Mouse (Mus musculus) lung, postnatal 0 days (tissue): ENCODE measurements around the gene Adamtsl4. TPM values are rescaled to one million over a fixed set of nuclear protein-coding genes. Genes with fewer than 3 reads are reported as not detected.

Source experiments
- ATAC-seq: fragments of 200-750 bp; cut with Nextera tagmentation; 2 replicates; pipeline ENCODE4 v1.8.0; 2017; ENCODE audit warnings: moderate library complexity
- DNase-seq: peaks from one replicate; pipeline ENCODE4 v3.0.0-alpha.2; 2016; ENCODE audit warnings: low spot score
- H3K27ac ChIP-seq: fragments of 300-500 bp; sonication (generic); 2 replicates; pipeline ENCODE4 v1.5.1; 2014; ENCODE audit warnings: antibody characterized with exemption, mild to moderate bottlenecking, low read length, mixed read lengths
- H3K27me3 ChIP-seq: fragments of 300-500 bp; sonication (generic); replicated peaks from 2 replicates; pipeline ENCODE4 v1.6.1; 2014; ENCODE audit warnings: low read length, mixed read lengths; ENCODE audit not compliant: insufficient read depth
- H3K36me3 ChIP-seq: fragments of 300-500 bp; sonication (generic); 2 replicates; pipeline ENCODE4 v1.6.1; 2014; ENCODE audit warnings: low read length, mixed read lengths; ENCODE audit not compliant: insufficient read depth
- H3K4me1 ChIP-seq: fragments of 300-500 bp; sonication (generic); 2 replicates; pipeline ENCODE4 v1.6.1; 2014; ENCODE audit warnings: antibody characterized with exemption, low read depth, low read length, mixed read lengths; ENCODE audit not compliant: insufficient read depth
- H3K4me2 ChIP-seq: fragments of 300-500 bp; sonication (generic); replicated peaks from 2 replicates; pipeline ENCODE4 v1.6.1; 2014; ENCODE audit warnings: low read depth, mild to moderate bottlenecking, low read length, moderate library complexity, mixed read lengths
- H3K4me3 ChIP-seq: fragments of 300-500 bp; sonication (generic); 2 replicates; pipeline ENCODE4 v1.5.1; 2014; ENCODE audit warnings: low read depth, low read length
- H3K9ac ChIP-seq: fragments of 300-500 bp; sonication (generic); replicated peaks from 2 replicates; pipeline ENCODE4 v1.6.1; 2014; ENCODE audit warnings: low read depth, mild to moderate bottlenecking
- H3K9me3 ChIP-seq: fragments of 300-500 bp; sonication (generic); 2 replicates; pipeline ENCODE4 v1.6.1; 2016; ENCODE audit warnings: low read length, mixed read lengths
- CTCF ChIP-seq: IDR thresholded peaks from 2 replicates; pipeline ENCODE4 v1.5.1; 2016; ENCODE audit warnings: antibody characterized with exemption, mild to moderate bottlenecking
- EP300 ChIP-seq: IDR thresholded peaks from 2 replicates; pipeline ENCODE4 v1.6.1; 2016; ENCODE audit warnings: antibody characterized with exemption, mild to moderate bottlenecking, control low read depth
- WGBS: fragments of 180-500 bp; shearing (Covaris S2); extraction: QIAGEN DNeasy Blood & Tissue Kit; methylation state at CpG from one replicate; pipeline ENCODE4 v1.1.7; 2014; 5-methylcytosine and 5-hydroxymethylcytosine counted together
- microRNA-seq: library from miRNA; unstranded; fragments of <30 nt; microRNA quantifications from one replicate; pipeline ENCODE4, GENCODE M21; 2016
- polyA plus RNA-seq: library from polyadenylated mRNA; unstranded; fragments of >200 nt; fragmentation: Nextera tagmentation; extraction: Ambion mirVana; gene quantifications from 2 replicates; pipeline ENCODE4 v1.2.1, GENCODE M21; 2015

Gene Adamtsl4
- polyA plus RNA-seq, 1 experiment from 2014 or later = 13.2 TPM

DNA sequence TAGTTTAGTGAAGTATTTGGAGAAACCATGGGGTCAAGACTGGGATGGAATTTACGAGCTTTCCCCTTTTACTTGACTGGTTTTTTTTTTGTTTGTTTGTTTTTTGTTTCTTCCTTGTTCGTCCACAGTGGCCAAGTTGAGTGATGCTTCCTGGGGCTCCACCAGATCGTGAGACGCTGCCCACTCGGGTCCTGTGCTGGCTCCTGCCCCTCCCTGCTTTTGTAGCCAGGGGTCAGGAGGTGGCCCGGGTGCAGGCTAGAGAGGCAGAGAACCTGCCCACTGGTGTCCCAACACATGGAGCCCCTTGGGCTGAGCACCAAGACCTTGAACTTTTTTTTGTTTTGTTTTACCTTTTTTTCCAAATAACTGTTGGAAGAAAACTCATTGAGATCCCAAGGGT, 56.4 kb downstream of the Adamtsl4 start:
- H3K9me3 ChIP-seq = no peaks in the 10 kb centered on the region
- no peak overlapping the region for H3K9ac ChIP-seq
- H3K4me3 ChIP-seq = no peak overlapping the region
- H3K4me1 ChIP-seq = no peaks in the 10 kb centered on the region
- H3K36me3 ChIP-seq = peaks cover 44% of the 10 kb centered on the region
- no peak overlapping the region for H3K27ac ChIP-seq
- 53% methylated on average over 6 of the region's 6 CpGs for WGBS
- ATAC-seq = no peak
- no peak overlapping the region for H3K4me2 ChIP-seq
- no peak for DNase-seq
- TF ChIP-seq CTCF (no peak), EP300 (no peak)
- no peaks in the 10 kb centered on the region for H3K27me3 ChIP-seq

DNA sequence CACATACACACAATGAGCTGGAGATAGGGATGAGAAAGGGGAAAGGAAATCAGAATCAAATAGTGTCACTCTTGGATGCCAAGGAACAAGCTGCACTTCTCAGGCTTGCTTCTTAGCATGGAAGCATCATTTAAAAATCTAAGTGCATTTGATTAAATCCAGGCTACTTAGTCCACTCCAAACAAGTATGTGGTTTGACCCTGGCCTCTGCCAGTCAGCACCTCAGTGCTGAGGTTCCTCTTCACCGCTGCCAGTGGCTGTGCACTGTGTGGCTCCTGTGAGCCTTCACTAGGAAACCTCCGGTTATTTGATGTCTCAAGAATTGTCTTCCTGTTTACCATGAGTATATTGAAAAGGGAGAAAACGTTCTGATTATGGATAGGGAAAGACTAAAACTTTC, 56.9 kb downstream of the Adamtsl4 start:
- H3K9me3 ChIP-seq = no peaks in the 10 kb centered on the region
- no peak overlapping the region for H3K4me2 ChIP-seq
- TF ChIP-seq EP300 (no peak), CTCF (no peak)
- no peak overlapping the region for H3K9ac ChIP-seq
- DNase-seq (no peak), ATAC-seq (no peak)
- 65% methylated on average over 3 of the region's 3 CpGs for WGBS
- no peak overlapping the region for H3K4me3 ChIP-seq
- H3K36me3 ChIP-seq = peaks cover 44% of the 10 kb centered on the region
- H3K4me1 ChIP-seq = peaks cover 2% of the 10 kb centered on the region; the same call in 1 of the 2 replicates
- H3K27me3 ChIP-seq = no peaks in the 10 kb centered on the region
- no peak overlapping the region for H3K27ac ChIP-seq

DNA sequence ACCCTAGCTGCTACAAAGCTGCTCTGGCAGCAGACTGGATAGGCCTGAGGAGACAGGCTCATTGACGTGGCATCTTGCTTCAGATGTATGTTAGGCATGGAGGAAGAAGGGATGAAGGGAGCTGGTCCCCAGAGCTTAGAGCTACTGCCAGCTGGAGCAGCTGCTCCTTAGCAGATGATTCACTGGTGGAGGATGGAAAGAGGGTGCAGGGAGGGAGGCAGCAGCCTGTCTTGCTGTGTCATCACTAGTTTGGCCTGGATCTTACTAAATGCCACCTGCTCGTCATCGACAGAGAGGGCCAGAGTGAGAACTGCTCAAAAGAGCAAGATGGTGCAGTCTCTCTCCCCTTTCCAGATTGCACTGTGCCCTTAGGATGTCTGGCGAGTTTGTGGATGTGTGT, 58.0 kb downstream of the Adamtsl4 start:
- Histone ChIP-seq H3K9ac (no peak overlapping the region), H3K36me3 (peaks cover 41% of the 10 kb centered on the region), H3K27me3 (no peaks in the 10 kb centered on the region), H3K27ac (no peak overlapping the region), H3K9me3 (no peaks in the 10 kb centered on the region), H3K4me1 (peaks cover 6% of the 10 kb centered on the region; the same call in 1 of the 2 replicates), H3K4me2 (no peak overlapping the region), H3K4me3 (no peak overlapping the region)
- ATAC-seq (no peak), DNase-seq (no peak)
- TF ChIP-seq EP300 = no peak
- TF ChIP-seq CTCF = no peak
- WGBS = 88% methylated on average over 4 of the region's 4 CpGs

DNA sequence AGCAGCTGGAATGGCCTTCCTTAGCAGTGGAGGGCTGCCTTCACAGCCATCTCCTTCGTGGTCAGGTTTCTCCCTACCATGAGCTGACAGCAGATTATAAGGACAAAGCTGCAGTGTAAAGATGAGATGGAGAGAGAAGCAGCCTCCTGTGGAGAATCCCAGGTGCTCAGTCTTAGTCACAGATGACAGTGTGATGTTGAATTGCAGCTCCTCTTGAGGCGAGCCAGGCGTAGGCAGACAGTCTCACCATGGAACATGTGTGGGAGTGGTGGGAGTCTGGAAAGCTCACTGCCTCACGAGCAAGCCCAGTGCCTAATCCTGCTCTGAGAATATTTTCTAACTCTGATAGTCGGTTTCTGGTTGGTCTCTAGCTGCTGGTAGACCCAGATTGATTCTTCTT, 60.0 kb downstream of the Adamtsl4 start:
- Histone ChIP-seq H3K4me1 (peaks cover 6% of the 10 kb centered on the region; the same call in 1 of the 2 replicates), H3K27me3 (no peaks in the 10 kb centered on the region), H3K36me3 (peaks cover 33% of the 10 kb centered on the region), H3K4me3 (no peak overlapping the region), H3K9ac (no peak overlapping the region), H3K27ac (no peak overlapping the region), H3K9me3 (no peaks in the 10 kb centered on the region), H3K4me2 (no peak overlapping the region)
- TF ChIP-seq CTCF (no peak), EP300 (no peak)
- WGBS = 82% methylated on average over 5 of the region's 5 CpGs
- ATAC-seq = no peak
- no peak for DNase-seq

Small RNAs within 50 kb of the gene (microRNA-seq; reads per million reads assigned to microRNA genes)
- gene Mir7014 = not detected

Other genes starting within 250 kb of the Adamtsl4 start
- 8.2 and 8.8 TPM in 2 replicates for gene Ctsk, start 188.7 kb downstream of the Adamtsl4 start, polyA plus RNA-seq
- gene Ctss, start 161.1 kb downstream of the Adamtsl4 start, polyA plus RNA-seq = 109 and 115 TPM in 2 replicates
- gene Hormad1, start 128.2 kb downstream of the Adamtsl4 start, polyA plus RNA-seq = not detected in 2 replicates
- 23.1 and 25.3 TPM in 2 replicates for gene Golph3l, start 99.0 kb downstream of the Adamtsl4 start, polyA plus RNA-seq
- gene Ensa, start 62.9 kb downstream of the Adamtsl4 start, polyA plus RNA-seq = 48.2 and 52.0 TPM in 2 replicates
- 99.6 and 101 TPM in 2 replicates for gene Mcl1, start 29.1 kb downstream of the Adamtsl4 start, polyA plus RNA-seq
- 94.3 and 107 TPM in 2 replicates for gene Ecm1, start 51.7 kb upstream of the Adamtsl4 start, polyA plus RNA-seq
- gene Tars2, start 72.3 kb upstream of the Adamtsl4 start, polyA plus RNA-seq = 18.5 and 19.3 TPM in 2 replicates
- gene Rprd2, start 130.9 kb upstream of the Adamtsl4 start, polyA plus RNA-seq = 12.9 and 14.0 TPM in 2 replicates
- 14.3 and 16.0 TPM in 2 replicates for gene Prpf3, start 168.0 kb upstream of the Adamtsl4 start, polyA plus RNA-seq
- 252 and 273 TPM in 2 replicates for gene Mrps21, start 183.6 kb upstream of the Adamtsl4 start, polyA plus RNA-seq
- 2.0 and 3.1 TPM in 2 replicates for gene Ciart, start 194.3 kb upstream of the Adamtsl4 start, polyA plus RNA-seq
- 247 and 252 TPM in 2 replicates for gene BC028528, start 204.1 kb upstream of the Adamtsl4 start, polyA plus RNA-seq
- gene Aph1a, start 206.1 kb upstream of the Adamtsl4 start, polyA plus RNA-seq = 48.6 and 49.1 TPM in 2 replicates
- 4.4 and 4.5 TPM in 2 replicates for gene Car14, start 216.8 kb upstream of the Adamtsl4 start, polyA plus RNA-seq
- gene Anp32e, start 241.3 kb upstream of the Adamtsl4 start, polyA plus RNA-seq = 72.5 and 79.6 TPM in 2 replicates